Mouse (Mus musculus): ENCODE data around the gene Egfr.

DNA sequence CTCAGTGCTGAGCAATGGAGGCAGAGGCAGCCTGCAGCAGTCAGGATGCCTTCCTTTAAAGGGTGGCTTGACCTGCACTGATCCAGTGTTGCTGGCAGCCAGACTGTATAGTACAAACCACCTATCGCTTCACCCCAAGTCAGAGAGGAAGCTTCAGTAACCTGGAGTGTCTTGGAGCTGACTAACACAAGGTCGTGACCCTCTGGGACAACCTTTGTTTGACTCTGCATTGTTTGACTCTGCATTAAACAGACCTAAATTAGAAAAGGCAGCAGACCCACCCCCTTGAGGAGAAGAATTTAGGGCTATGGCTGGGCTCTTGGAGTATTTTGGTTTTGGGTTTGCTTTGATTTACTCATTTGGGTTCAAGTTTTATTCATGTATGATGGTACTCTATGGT lies 117.5 kb downstream of the Egfr start:
- TF ChIP-seq POLR2A (IDR thresholded peaks at IDR 0.05; ENCODE audit: insufficient read length, low read depth): no peak
- TF ChIP-seq MAX (IDR thresholded peaks at IDR 0.05; ENCODE audit: low read depth): no peak
- TF ChIP-seq POLR2AphosphoS2 (IDR thresholded peaks at IDR 0.05; ENCODE audit: insufficient read length, low read depth): no peak
- no peak for TF ChIP-seq CEBPB (IDR thresholded peaks at IDR 0.05; ENCODE audit: insufficient read depth, poor library complexity, severe bottlenecking)

All from myocyte (in vitro differentiated cells).